Mouse (Mus musculus) heart, embryonic 12.5 days (tissue): ENCODE measurements around the gene Wscd2. TPM values are rescaled to one million over a fixed set of nuclear protein-coding genes. Genes with fewer than 3 reads are reported as not detected.

Experiments used
- ATAC-seq: fragments of 200-750 bp; cut with Nextera tagmentation; 2 replicates; pipeline ENCODE4 v1.8.0; 2017; ENCODE audit warnings: moderate TSS enrichment, moderate library complexity; ENCODE audit not compliant: insufficient number of reproducible peaks, low FRiP score
- H3K27ac ChIP-seq: fragments of 300-500 bp; sonication (generic); 2 replicates; pipeline ENCODE4 v1.5.1; 2016; ENCODE audit warnings: mild to moderate bottlenecking, moderate library complexity; ENCODE audit not compliant: poor library complexity, severe bottlenecking
- H3K27me3 ChIP-seq: fragments of 300-500 bp; sonication (generic); replicated peaks from 2 replicates; pipeline ENCODE4 v1.6.1; 2016; ENCODE audit warnings: mild to moderate bottlenecking, moderate library complexity
- H3K36me3 ChIP-seq: fragments of 300-500 bp; sonication (generic); 2 replicates; pipeline ENCODE4 v1.6.1; 2016; ENCODE audit warnings: mild to moderate bottlenecking, moderate library complexity
- H3K4me1 ChIP-seq: fragments of 300-500 bp; sonication (generic); replicated peaks from 2 replicates; pipeline ENCODE4 v1.6.1; 2016; ENCODE audit warnings: mild to moderate bottlenecking
- H3K4me2 ChIP-seq: fragments of 300-500 bp; sonication (generic); 2 replicates; pipeline ENCODE4 v1.6.1; 2016; ENCODE audit warnings: mild to moderate bottlenecking, moderate library complexity
- H3K4me3 ChIP-seq: fragments of 300-500 bp; sonication (generic); 2 replicates; pipeline ENCODE4 v1.5.1; 2016; ENCODE audit warnings: mild to moderate bottlenecking
- H3K9ac ChIP-seq: fragments of 300-500 bp; sonication (generic); 2 replicates; pipeline ENCODE4 v1.6.1; 2016; ENCODE audit warnings: mild to moderate bottlenecking, moderate library complexity
- H3K9me3 ChIP-seq: fragments of 300-500 bp; sonication (generic); replicated peaks from 2 replicates; pipeline ENCODE4 v1.6.1; 2016; ENCODE audit warnings: mild to moderate bottlenecking, moderate library complexity
- WGBS: fragments of 180-500 bp; shearing (Covaris S2); methylation state at CpG from one replicate; pipeline ENCODE4 v1.1.7; 2016; 5-methylcytosine and 5-hydroxymethylcytosine counted together
- polyA plus RNA-seq: library from polyadenylated mRNA; unstranded; fragments of >200 nt; fragmentation: Nextera tagmentation; extraction: Ambion mirVana; gene quantifications from 2 replicates; pipeline ENCODE4 v1.2.1, GENCODE M21; 2016

Gene Wscd2
- polyA plus RNA-seq: 5.4 TPM in 2 replicates

GRCm38 (mm10) chr5:113490033-113490432 is at the start of gene Wscd2:
TSS of gene Wscd2 (plus strand) at chr5:113490333.
- Histone ChIP-seq H3K4me2 (peak within 1 kb of the TSS; percentile 85), H3K4me3 (peak within 1 kb of the TSS; percentile 63), H3K9ac (peak within 1 kb of the TSS; percentile 82), H3K36me3 (no peaks in the 10 kb centered on the region), H3K4me1 (peaks cover 28% of the 10 kb centered on the region), H3K9me3 (no peaks in the 10 kb centered on the region), H3K27ac (peak within 1 kb of the TSS; percentile 64), H3K27me3 (peaks cover 40% of the 10 kb centered on the region)
- 54% methylated on average over 6 of the region's 6 CpGs for WGBS
- no peak for ATAC-seq

- Histone ChIP-seq H3K27me3 (no peaks in the 10 kb centered on the region; the same call in 1 of the 2 replicates), H3K27ac (no peak overlapping the region), H3K9ac (no peak overlapping the region), H3K4me3 (no peak overlapping the region), H3K36me3 (no peaks in the 10 kb centered on the region), H3K4me1 (no peaks in the 10 kb centered on the region), H3K4me2 (no peak overlapping the region), H3K9me3 (no peaks in the 10 kb centered on the region)
- no peak for ATAC-seq
- WGBS: 72% methylated on average over 3 of the region's 3 CpGs
Observed at GRCm38 (mm10) chr5:113442180-113442579, 48.0 kb upstream of the Wscd2 start.

- no peak overlapping the region for H3K4me3 ChIP-seq
- no peak overlapping the region for H3K27ac ChIP-seq
- no peaks in the 10 kb centered on the region for H3K27me3 ChIP-seq
- H3K36me3 ChIP-seq: no peaks in the 10 kb centered on the region
- ATAC-seq: no peak
- H3K4me1 ChIP-seq: peaks cover 4% of the 10 kb centered on the region; the same call in 1 of the 2 replicates
- no peak overlapping the region for H3K9ac ChIP-seq
- H3K9me3 ChIP-seq: peaks cover 12% of the 10 kb centered on the region; the same call in 1 of the 2 replicates
- H3K4me2 ChIP-seq: no peak overlapping the region
- WGBS: 83% methylated on average over 9 of the region's 9 CpGs
Observed at GRCm38 (mm10) chr5:113448023-113448734, 42.0 kb upstream of the Wscd2 start.

GRCm38 (mm10) chr5:113449336-113449735 is 40.8 kb upstream of the Wscd2 start:
- H3K9me3 ChIP-seq: peaks cover 12% of the 10 kb centered on the region; the same call in 1 of the 2 replicates
- no peak overlapping the region for H3K9ac ChIP-seq
- no peaks in the 10 kb centered on the region for H3K27me3 ChIP-seq
- H3K36me3 ChIP-seq: no peaks in the 10 kb centered on the region
- H3K4me1 ChIP-seq: peaks cover 4% of the 10 kb centered on the region; the same call in 1 of the 2 replicates
- no peak overlapping the region for H3K4me3 ChIP-seq
- H3K27ac ChIP-seq: no peak overlapping the region
- no peak overlapping the region for H3K4me2 ChIP-seq
- 74% methylated on average over 3 of the region's 3 CpGs for WGBS
- no peak for ATAC-seq

- no peaks in the 10 kb centered on the region for H3K27me3 ChIP-seq
- ATAC-seq: no peak
- no peak overlapping the region for H3K9ac ChIP-seq
- no peak overlapping the region for H3K4me3 ChIP-seq
- H3K27ac ChIP-seq: no peak overlapping the region
- H3K4me2 ChIP-seq: no peak overlapping the region
- peaks cover 12% of the 10 kb centered on the region; the same call in 1 of the 2 replicates for H3K9me3 ChIP-seq
- no peaks in the 10 kb centered on the region for H3K36me3 ChIP-seq
- 3% methylated on average over 1 of the region's 1 CpGs for WGBS
- peaks cover 4% of the 10 kb centered on the region; the same call in 1 of the 2 replicates for H3K4me1 ChIP-seq
Observed at GRCm38 (mm10) chr5:113452691-113453090, 37.4 kb upstream of the Wscd2 start.

- Histone ChIP-seq H3K27me3 (no peaks in the 10 kb centered on the region), H3K4me1 (peaks cover 4% of the 10 kb centered on the region; the same call in 1 of the 2 replicates), H3K9me3 (peaks cover 12% of the 10 kb centered on the region; the same call in 1 of the 2 replicates), H3K9ac (no peak overlapping the region), H3K4me3 (no peak overlapping the region), H3K36me3 (no peaks in the 10 kb centered on the region), H3K4me2 (no peak overlapping the region), H3K27ac (no peak overlapping the region)
- no peak for ATAC-seq
- 4% methylated on average over 4 of the region's 4 CpGs for WGBS
Observed at GRCm38 (mm10) chr5:113453356-113453755, 36.8 kb upstream of the Wscd2 start.

- 82% methylated on average over 10 of the region's 10 CpGs for WGBS
- ATAC-seq: no peak
- Histone ChIP-seq H3K36me3 (no peaks in the 10 kb centered on the region), H3K4me3 (no peak overlapping the region), H3K27ac (no peak overlapping the region), H3K4me2 (no peak overlapping the region), H3K27me3 (peaks cover 24% of the 10 kb centered on the region), H3K4me1 (peaks cover 4% of the 10 kb centered on the region; the same call in 1 of the 2 replicates), H3K9me3 (0 out of 2 replicates have a peak, but pooled peaks cover under 1% of the 10 kb centered on the region), H3K9ac (no peak overlapping the region)
Observed at GRCm38 (mm10) chr5:113456020-113456419, 34.1 kb upstream of the Wscd2 start.

GRCm38 (mm10) chr5:113456756-113457155 is 33.4 kb upstream of the Wscd2 start:
- WGBS: 77% methylated on average over 4 of the region's 4 CpGs
- Histone ChIP-seq H3K9ac (no peak overlapping the region), H3K4me2 (no peak overlapping the region), H3K9me3 (no peaks in the 10 kb centered on the region), H3K4me1 (peaks cover 4% of the 10 kb centered on the region; the same call in 1 of the 2 replicates), H3K27ac (no peak overlapping the region), H3K36me3 (no peaks in the 10 kb centered on the region), H3K4me3 (no peak overlapping the region), H3K27me3 (peaks cover 30% of the 10 kb centered on the region)
- ATAC-seq: no peak

GRCm38 (mm10) chr5:113457260-113457659 is 32.9 kb upstream of the Wscd2 start:
- 68% methylated on average over 6 of the region's 6 CpGs for whole genome bisulfite sequencing
- ATAC-seq: no peak
- H3K36me3 ChIP-seq: no peaks in the 10 kb centered on the region
- H3K4me2 ChIP-seq: no peak overlapping the region
- H3K4me3 ChIP-seq: no peak overlapping the region
- H3K27ac ChIP-seq: no peak overlapping the region
- peaks cover 4% of the 10 kb centered on the region; the same call in 1 of the 2 replicates for H3K4me1 ChIP-seq
- H3K9me3 ChIP-seq: no peaks in the 10 kb centered on the region
- H3K27me3 ChIP-seq: peaks cover 35% of the 10 kb centered on the region
- H3K9ac ChIP-seq: no peak overlapping the region

- H3K9me3 ChIP-seq: no peaks in the 10 kb centered on the region
- H3K27me3 ChIP-seq: peaks cover 52% of the 10 kb centered on the region
- no peak for ATAC-seq
- H3K36me3 ChIP-seq: no peaks in the 10 kb centered on the region
- H3K4me3 ChIP-seq: no peak overlapping the region
- no peak overlapping the region for H3K4me2 ChIP-seq
- no peaks in the 10 kb centered on the region for H3K4me1 ChIP-seq
- H3K9ac ChIP-seq: no peak overlapping the region
- no peak overlapping the region for H3K27ac ChIP-seq
- WGBS: 73% methylated on average over 7 of the region's 7 CpGs
Observed at GRCm38 (mm10) chr5:113459942-113460341, 30.2 kb upstream of the Wscd2 start.

- Histone ChIP-seq H3K27ac (no peak overlapping the region), H3K4me3 (no peak overlapping the region), H3K36me3 (no peaks in the 10 kb centered on the region), H3K9ac (no peak overlapping the region), H3K9me3 (no peaks in the 10 kb centered on the region), H3K4me2 (peak overlapping the region; percentile 25; the same call in 1 of the 2 replicates), H3K4me1 (no peaks in the 10 kb centered on the region), H3K27me3 (peaks cover 56% of the 10 kb centered on the region)
- no peak for ATAC-seq
- 21% methylated on average over 16 of the region's 16 CpGs for WGBS
Observed at GRCm38 (mm10) chr5:113461582-113461981, 28.6 kb upstream of the Wscd2 start.
